Mouse (Mus musculus) MEL (cell line): Measurements from ENCODE around the gene Plxnb1. TPM values are rescaled to one million over a fixed set of nuclear protein-coding genes. Genes with fewer than 3 reads are reported as not detected.

Source experiments
- polyA plus RNA-seq, 2 experiments: library from polyadenylated mRNA; stranded (reverse) in 1 of 2; unstranded in 1 of 2; fragments of >175 nt in 1 of 2; fragments of >200 nt in 1 of 2; gene quantifications; 2 replicates each; pipeline versions ENCODE4 v1.2.1 to v1.2.4; 2012; ENCODE audit warnings: low replicate concordance in 2 of 2, low read depth in 1 of 2; ENCODE audit not compliant: insufficient read length in 2 of 2, insufficient read depth in 1 of 2, missing spikeins in 1 of 2
- total RNA-seq: library from RNA; depleted of rRNA; stranded (reverse); fragments of 300-350 nt; gene quantifications from 2 replicates; pipeline ENCODE4 v1.2.3, GENCODE M21; 2012; rRNA removed

Gene Plxnb1
- total and polyA plus RNA-seq, 3 experiments = 0.07 TPM; not detected in 2

Other genes starting within 250 kb of the Plxnb1 start
- 8.0 and 8.7 TPM in 2 replicates for gene Slc26a6, start 242.1 kb upstream of the Plxnb1 start, total RNA-seq
- gene Slc26a6, start 242.1 kb upstream of the Plxnb1 start, polyA plus RNA-seq = 10 to 100 TPM in 1 of 2 experiments, not detected in 1; 13.2 TPM
- gene Tmem89, start 180.8 kb upstream of the Plxnb1 start, total RNA-seq = not detected in 2 replicates
- not detected for gene Tmem89, start 180.8 kb upstream of the Plxnb1 start, polyA plus RNA-seq
- gene Uqcrc1, start 158.8 kb upstream of the Plxnb1 start, total RNA-seq = 427 and 428 TPM in 2 replicates
- 100 to 1,000 TPM in 1 of 2 experiments, not detected in 1; 494 TPM for gene Uqcrc1, start 158.8 kb upstream of the Plxnb1 start, polyA plus RNA-seq
- 0.78 and 1.2 TPM in 2 replicates for gene Col7a1, start 141.8 kb upstream of the Plxnb1 start, total RNA-seq
- gene Col7a1, start 141.8 kb upstream of the Plxnb1 start, polyA plus RNA-seq = 1 to 10 TPM in 1 of 2 experiments, not detected in 1; 2.6 TPM
- gene Ucn2, start 109.4 kb upstream of the Plxnb1 start, total RNA-seq = 0.12 TPM in 1 of 2 replicates, not detected in the other
- gene Ucn2, start 109.4 kb upstream of the Plxnb1 start, polyA plus RNA-seq = under 1 TPM in 1 of 2 experiments, not detected in 1; 0.19 TPM
- gene Pfkfb4, start 103.6 kb upstream of the Plxnb1 start, total RNA-seq = 3.2 and 5.1 TPM in 2 replicates
- gene Pfkfb4, start 103.6 kb upstream of the Plxnb1 start, polyA plus RNA-seq = 1 to 10 TPM in 1 of 2 experiments, not detected in 1; 6.4 TPM
- gene Shisa5, start 56.8 kb upstream of the Plxnb1 start, total RNA-seq = 38.3 and 41.0 TPM in 2 replicates
- 10 to 100 TPM in 1 of 2 experiments, not detected in 1; 71.7 TPM for gene Shisa5, start 56.8 kb upstream of the Plxnb1 start, polyA plus RNA-seq
- 8.9 and 10.0 TPM in 2 replicates for gene Trex1, start 35.7 kb upstream of the Plxnb1 start, total RNA-seq
- gene Trex1, start 35.7 kb upstream of the Plxnb1 start, polyA plus RNA-seq = 10 to 100 TPM in 1 of 2 experiments, not detected in 1; 17.0 TPM
- 18.0 and 18.4 TPM in 2 replicates for gene Atrip, start 21.3 kb upstream of the Plxnb1 start, total RNA-seq
- gene Atrip, start 21.3 kb upstream of the Plxnb1 start, polyA plus RNA-seq = 10 to 100 TPM in 1 of 2 experiments, not detected in 1; 35.3 TPM
- gene Ccdc51, start 12.9 kb upstream of the Plxnb1 start, total RNA-seq = 26.8 and 28.4 TPM in 2 replicates
- gene Ccdc51, start 12.9 kb upstream of the Plxnb1 start, polyA plus RNA-seq = 10 to 100 TPM in 1 of 2 experiments, not detected in 1; 15.1 TPM
- 346 and 400 TPM in 2 replicates for gene Tma7, start 12.8 kb upstream of the Plxnb1 start, total RNA-seq
- 100 to 1,000 TPM in 1 of 2 experiments, not detected in 1; 366 TPM for gene Tma7, start 12.8 kb upstream of the Plxnb1 start, polyA plus RNA-seq
- not detected in 2 replicates for gene Fbxw21, start 66.7 kb downstream of the Plxnb1 start, total RNA-seq
- not detected for gene Fbxw21, start 66.7 kb downstream of the Plxnb1 start, polyA plus RNA-seq
- gene Fbxw13, start 100.6 kb downstream of the Plxnb1 start, total RNA-seq = not detected in 2 replicates
- gene Fbxw13, start 100.6 kb downstream of the Plxnb1 start, polyA plus RNA-seq = not detected
- gene Fbxw20, start 139.4 kb downstream of the Plxnb1 start, total RNA-seq = not detected in 2 replicates
- not detected for gene Fbxw20, start 139.4 kb downstream of the Plxnb1 start, polyA plus RNA-seq
- gene Fbxw14, start 192.3 kb downstream of the Plxnb1 start, total RNA-seq = not detected in 2 replicates
- gene Fbxw14, start 192.3 kb downstream of the Plxnb1 start, polyA plus RNA-seq = not detected
- gene Fbxw28, start 244.3 kb downstream of the Plxnb1 start, total RNA-seq = not detected in 2 replicates
- gene Fbxw28, start 244.3 kb downstream of the Plxnb1 start, polyA plus RNA-seq = not detected